8 mouse cellular contexts compared by ENCODE assay signal in the genomic region with DNA sequence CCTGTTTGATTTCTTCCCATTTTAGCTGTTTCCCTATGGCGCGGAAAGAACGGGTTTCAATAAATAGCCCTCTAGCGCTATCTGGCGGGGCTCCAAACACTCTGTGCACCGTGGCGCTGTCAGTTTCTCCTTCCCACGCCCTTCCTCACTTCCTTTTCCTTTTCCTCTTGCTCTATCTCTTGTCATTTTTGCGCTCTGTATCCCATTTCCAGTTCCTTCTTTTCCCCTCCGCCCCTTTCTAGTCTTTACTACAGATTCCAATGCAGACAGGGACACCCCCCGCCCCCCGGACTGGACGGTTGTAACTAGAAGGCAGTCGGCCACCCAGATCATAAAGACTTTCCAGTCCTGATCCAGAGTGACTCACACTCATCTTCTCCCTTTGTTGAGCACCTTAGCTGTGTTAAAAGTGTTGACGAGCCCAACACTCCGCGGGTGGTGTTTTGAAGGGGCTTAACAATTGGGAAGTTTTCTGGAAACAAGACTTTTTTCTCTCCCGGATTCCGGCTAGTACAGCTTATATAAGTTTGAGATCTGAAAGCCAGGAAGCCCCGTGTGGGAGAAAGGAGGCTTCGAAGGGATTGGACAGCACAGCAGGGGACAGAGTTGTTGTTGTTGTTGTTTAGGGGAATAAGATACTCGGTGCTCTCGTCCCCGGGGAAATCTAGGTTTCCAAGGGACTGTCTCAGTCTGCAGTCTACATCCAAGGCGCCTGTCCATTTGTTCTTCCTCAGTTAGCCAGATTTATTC. TPM values are rescaled to one million over a fixed set of nuclear protein-coding genes. Genes with fewer than 3 reads are reported as not detected.
DNase-seq lines count a peak whose midpoint lies in the region; ATAC-seq and TF ChIP-seq lines count a peak whose summit lies in the region.

No protein-coding gene starts in this region.

- H3K27ac ChIP-seq in spleen, adult 2 months (ENCODE audit: insufficient read depth, low read length), result no peak overlapping the region
- H3K27ac ChIP-seq in heart, embryonic 14.5 days (replicated peaks in 1 of 2; ENCODE audit: control insufficient read depth in 1 of 2, insufficient read depth in 1 of 2, low read depth in 2 of 2, low read length in 2 of 2), result peak overlapping the region; percentile 64 to 79
- H3K27ac ChIP-seq in kidney, embryonic 15.5 days, result peak overlapping the region; percentile 98
- H3K27ac ChIP-seq in neural tube, embryonic 14.5 days (ENCODE audit: low read depth, low read length), result peak overlapping the region; percentile 74

- peak overlapping the region; percentile 93 for H3K4me2 ChIP-seq in heart, embryonic 14.5 days (ENCODE audit: low read length)
- peak overlapping the region; percentile 72 for H3K4me2 ChIP-seq in kidney, embryonic 15.5 days
- peak overlapping the region; percentile 85 for H3K4me2 ChIP-seq in neural tube, embryonic 14.5 days (ENCODE audit: low read depth, low read length)

- no peaks in the 10 kb centered on the region for H3K36me3 ChIP-seq in spleen, adult 2 months (ENCODE audit: control insufficient read depth, insufficient read depth, low read length)
- no peaks in the 10 kb centered on the region for H3K36me3 ChIP-seq in heart, embryonic 14.5 days (ENCODE audit: control insufficient read depth, insufficient read depth, low read length)
- no peaks in the 10 kb centered on the region for H3K36me3 ChIP-seq in kidney, embryonic 15.5 days
- no peaks in the 10 kb centered on the region for H3K36me3 ChIP-seq in neural tube, embryonic 14.5 days (ENCODE audit: control insufficient read depth, insufficient read depth, low read length)

- no peak for TF ChIP-seq POLR2A in spleen, adult 2 months (IDR thresholded peaks at IDR 0.05; ENCODE audit: low read depth, low read length)
- TF ChIP-seq POLR2A in lung, adult 2 months (IDR thresholded peaks at IDR 0.05; ENCODE audit: borderline replicate concordance, extremely low read depth, low read depth, low read length), result no peak

- no peak for TF ChIP-seq CTCF in spleen, adult 2 months (IDR thresholded peaks at IDR 0.05; ENCODE audit: extremely low read depth, insufficient read depth, insufficient read length, insufficient replicate concordance)
- TF ChIP-seq CTCF in lung, adult 2 months (IDR thresholded peaks at IDR 0.05; ENCODE audit: insufficient read depth, low read length), result peak; percentile 63

- H3K4me3 ChIP-seq in spleen, adult 2 months (ENCODE audit: extremely low read depth, insufficient read depth, insufficient read length), result peak overlapping the region; percentile 4; the same call in 1 of the 2 replicates
- peak overlapping the region; percentile 67 to 73 for H3K4me3 ChIP-seq in heart, embryonic 14.5 days (ENCODE audit: control insufficient read depth in 1 of 2, insufficient read depth in 1 of 2, low read depth in 1 of 2, low read length in 2 of 2)
- H3K4me3 ChIP-seq in kidney, embryonic 15.5 days (replicated peaks), result peak overlapping the region; percentile 75
- peak overlapping the region; percentile 50 for H3K4me3 ChIP-seq in lung, adult 2 months (replicated peaks; ENCODE audit: extremely low read depth, low read depth, low read length)
- H3K4me3 ChIP-seq in neural tube, embryonic 14.5 days (ENCODE audit: low read depth, low read length), result peak overlapping the region; percentile 59

- 6% methylated on average over 25 of the region's 25 CpGs for WGBS in spleen, adult 2 months
- 1% methylated on average over 25 of the region's 25 CpGs for WGBS in heart, embryonic 14.5 days
- WGBS in kidney, embryonic 15.5 days, result under 1% methylated on average over 25 of the region's 25 CpGs
- 4% methylated on average over 25 of the region's 25 CpGs for WGBS in lung, adult 2 months
- 1% methylated on average over 25 of the region's 25 CpGs for WGBS in neural tube, embryonic 14.5 days

- no peak for DNase-seq in spleen, adult 2 months (ENCODE audit: low read depth in 1 of 2, low spot score in 2 of 2)
- DNase-seq in spleen, adult 12 weeks (ENCODE audit: low spot score), result no peak
- DNase-seq in embryo, embryonic 10 days (ENCODE audit: low spot score), result peak; percentile 88
- DNase-seq in lung, adult 2 months, result peak; percentile 46
- no peak for DNase-seq in thymus, postnatal 14 days

- ATAC-seq in heart, embryonic 14.5 days (ENCODE audit: insufficient number of reproducible peaks, insufficient read depth, low FRiP score, low read depth), result no peak
- no peak for ATAC-seq in kidney, embryonic 15.5 days (replicated peaks; ENCODE audit: low FRiP score)
- ATAC-seq in neural tube, embryonic 14.5 days (ENCODE audit: low read depth), result no peak

- H3K4me1 ChIP-seq in spleen, adult 2 months (ENCODE audit: control insufficient read depth, insufficient read depth, insufficient read length), result no peaks in the 10 kb centered on the region
- H3K4me1 ChIP-seq in heart, embryonic 14.5 days (ENCODE audit: control insufficient read depth in 2 of 2, insufficient read depth in 2 of 2, low read length in 2 of 2), result peaks cover 8 to 16% of the 10 kb centered on the region in 2 experiments
- peaks cover 32% of the 10 kb centered on the region for H3K4me1 ChIP-seq in kidney, embryonic 15.5 days
- H3K4me1 ChIP-seq in lung, adult 2 months (ENCODE audit: control insufficient read depth, insufficient read depth, low read length), result no peaks in the 10 kb centered on the region
- H3K4me1 ChIP-seq in neural tube, embryonic 14.5 days (ENCODE audit: control insufficient read depth, insufficient read depth, low read length), result peaks cover 18% of the 10 kb centered on the region

- peak overlapping the region; percentile 100 for H3K9ac ChIP-seq in heart, embryonic 14.5 days (ENCODE audit: low read length)
- H3K9ac ChIP-seq in kidney, embryonic 15.5 days, result peak overlapping the region; percentile 74
- H3K9ac ChIP-seq in neural tube, embryonic 14.5 days (replicated peaks; ENCODE audit: low read depth, low read length), result peak overlapping the region; percentile 66; the same call in 1 of the 2 replicates

- peaks cover 13% of the 10 kb centered on the region for H3K27me3 ChIP-seq in spleen, adult 2 months (ENCODE audit: control insufficient read depth, insufficient read depth, low read length)
- no peaks in the 10 kb centered on the region for H3K27me3 ChIP-seq in heart, embryonic 14.5 days (ENCODE audit: control insufficient read depth, insufficient read depth, low read length)
- H3K27me3 ChIP-seq in kidney, embryonic 15.5 days, result no peaks in the 10 kb centered on the region
- no peaks in the 10 kb centered on the region for H3K27me3 ChIP-seq in neural tube, embryonic 14.5 days (ENCODE audit: control insufficient read depth, insufficient read depth, low read length)

- H3K9me3 ChIP-seq in heart, embryonic 14.5 days (ENCODE audit: control insufficient read depth, low read length), result no peaks in the 10 kb centered on the region
- no peaks in the 10 kb centered on the region for H3K9me3 ChIP-seq in kidney, embryonic 15.5 days (replicated peaks)
- no peaks in the 10 kb centered on the region for H3K9me3 ChIP-seq in neural tube, embryonic 14.5 days (ENCODE audit: control insufficient read depth, low read length)

RNA-seq across cellular contexts. Expression of gene Meis2, which starts 6.1 kb away (rescaled TPM):
- polyA plus RNA-seq in spleen, adult 2 months (2012; rRNA removed), result 3.2 and 5.4 TPM in 2 replicates
- polyA plus RNA-seq in heart, embryonic 14.5 days (2014; fragmentation: Nextera tagmentation; extraction: Ambion mirVana), result 30.8 and 30.9 TPM in 2 replicates
- 85.5 and 94.3 TPM in 2 replicates for polyA plus RNA-seq in kidney, embryonic 15.5 days (2015; fragmentation: Nextera tagmentation; extraction: Ambion mirVana)
- polyA plus RNA-seq in lung, adult 2 months (2012; rRNA removed), result 15.6 and 22.6 TPM in 2 replicates
- polyA plus RNA-seq in neural tube, embryonic 14.5 days (2014; fragmentation: Nextera tagmentation; extraction: Ambion mirVana), result 102 and 117 TPM in 2 replicates

Comparison
In these comparisons a context has a peak if more than half of its experiments do, and no peak if none do; other contexts are left out.
1. DNase-seq: peak in embryo, embryonic 10 days (single experiment) and lung, adult 2 months (single experiment); none in spleen, adult 2 months (0 of 2), spleen, adult 12 weeks (single experiment) and thymus, postnatal 14 days (single experiment).
2. H3K4me3 ChIP-seq: peak in every context shown above with its lines; median percentile 75 in kidney, embryonic 15.5 days; 70 in heart, embryonic 14.5 days; 59 in neural tube, embryonic 14.5 days; 50 in lung, adult 2 months; 4 in spleen, adult 2 months.
3. Peak in every context shown above with its lines, with median percentiles within 50 percentile points of each other: H3K4me2 ChIP-seq and H3K9ac ChIP-seq.